Mouse (Mus musculus) spleen, postnatal 10 days (tissue): Measurements from ENCODE around the gene Upf1.

Source experiments
- DNase-seq, 2 experiments: peaks; one replicate each; pipeline ENCODE4 v3.0.0; 2021 to 2022; ENCODE audit warnings: low spot score in 2 of 2

Gene Upf1

DNA sequence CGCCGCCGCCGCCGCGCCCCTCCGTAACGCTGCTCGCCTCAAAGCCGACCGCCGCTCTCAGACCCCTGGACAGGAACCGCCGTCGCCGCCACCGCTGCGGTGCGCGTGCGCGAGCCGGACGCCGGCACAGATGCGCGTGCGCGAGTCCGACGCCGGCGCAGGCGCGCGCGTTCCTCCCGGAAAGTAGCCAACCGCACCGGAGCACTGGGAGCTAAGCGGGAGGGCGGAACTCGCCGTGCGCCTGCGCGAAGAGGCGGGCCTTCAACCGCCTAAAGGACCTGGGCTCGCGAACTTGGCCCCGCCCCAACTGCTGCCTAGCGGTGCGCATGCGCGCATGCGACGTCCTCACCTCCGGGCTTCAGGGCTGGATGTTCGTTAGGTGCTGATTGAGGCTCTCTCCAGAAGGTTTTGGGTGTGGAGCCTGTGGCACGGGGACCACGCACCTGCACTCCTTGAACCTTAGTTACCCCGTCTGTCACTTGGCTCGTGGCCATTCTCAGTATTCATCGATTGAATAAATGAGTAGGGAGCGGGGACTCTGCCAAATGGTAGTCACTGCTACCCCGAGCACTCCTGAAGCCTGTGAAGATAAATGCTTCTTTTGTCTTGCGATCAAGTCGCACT, at the start of gene Upf1:
Gene Upf1, minus strand, starts transcription at position 85 of the 624 bp plus-strand sequence.
- peak; percentile 99 to 100 for DNase-seq

DNA sequence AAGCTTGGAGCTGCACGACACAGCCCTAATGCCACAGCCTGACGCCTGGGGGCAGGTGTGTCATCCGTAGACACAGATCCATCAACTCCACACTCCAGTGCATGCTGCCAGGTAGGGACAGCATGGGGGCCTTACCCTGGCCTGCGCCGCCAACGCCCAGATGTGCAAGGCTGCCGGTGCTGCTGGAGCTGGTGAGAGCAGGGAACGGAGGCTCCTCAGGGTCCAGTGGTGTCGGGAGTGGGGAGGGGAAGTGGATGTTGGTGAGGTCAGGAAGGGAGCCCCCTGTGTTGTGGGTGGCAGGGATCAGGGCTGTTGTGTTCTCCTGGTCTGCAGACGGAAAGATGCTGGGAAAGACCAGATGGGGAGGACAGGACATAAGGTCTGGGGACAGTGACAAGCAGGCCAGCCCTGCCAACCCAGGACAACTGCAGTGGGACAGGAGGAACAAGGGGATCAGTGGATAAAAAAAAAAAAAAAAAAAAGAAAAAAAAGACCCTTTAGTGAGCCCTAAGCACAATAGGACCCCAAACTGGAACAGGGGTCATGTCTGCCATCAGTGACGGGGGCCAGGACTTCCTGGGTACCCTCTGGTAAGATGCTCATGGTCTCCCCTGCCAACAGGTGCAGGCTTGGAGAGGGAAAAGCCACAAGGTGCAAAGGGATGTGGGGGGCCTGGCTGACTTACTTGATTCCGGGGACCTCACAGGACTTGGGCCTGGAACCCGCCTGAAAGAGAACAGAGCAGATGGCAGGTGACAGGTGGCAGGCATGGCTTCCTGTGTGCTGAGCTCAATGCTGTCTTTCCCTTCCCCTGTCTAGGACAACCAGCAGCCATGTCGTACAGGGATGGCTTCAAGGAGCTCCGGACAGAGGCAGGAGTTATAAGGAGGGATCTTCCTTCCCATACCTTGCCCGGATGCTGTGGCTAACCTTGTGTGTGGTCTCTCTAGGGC, 44.8 kb upstream of the Upf1 start:
- no peak for DNase-seq

- DNase-seq: no peak
Measured at GRCm38 (mm10) chr8:70396184-70396583, 43.1 kb upstream of the Upf1 start.

DNA sequence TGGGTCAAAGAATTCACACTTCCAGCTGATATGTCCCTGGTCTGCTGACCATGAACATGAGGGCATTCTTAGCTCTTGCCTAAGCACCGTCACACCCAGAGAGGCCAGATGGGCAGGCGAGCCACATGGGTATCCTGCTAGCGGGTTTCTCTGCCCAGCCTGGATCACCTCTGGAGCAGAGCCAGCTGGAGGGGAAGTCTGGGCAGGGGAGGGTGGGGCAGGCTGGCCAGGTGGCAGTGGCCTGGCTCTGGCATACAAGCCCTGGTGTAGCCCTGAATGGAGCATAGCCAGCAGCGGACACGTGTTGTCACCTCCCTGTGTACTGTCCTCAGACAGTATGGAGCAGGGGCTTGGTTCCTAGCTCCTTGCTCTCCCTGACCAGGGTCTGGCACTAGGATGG, 42.6 kb upstream of the Upf1 start:
- DNase-seq: no peak

DNA sequence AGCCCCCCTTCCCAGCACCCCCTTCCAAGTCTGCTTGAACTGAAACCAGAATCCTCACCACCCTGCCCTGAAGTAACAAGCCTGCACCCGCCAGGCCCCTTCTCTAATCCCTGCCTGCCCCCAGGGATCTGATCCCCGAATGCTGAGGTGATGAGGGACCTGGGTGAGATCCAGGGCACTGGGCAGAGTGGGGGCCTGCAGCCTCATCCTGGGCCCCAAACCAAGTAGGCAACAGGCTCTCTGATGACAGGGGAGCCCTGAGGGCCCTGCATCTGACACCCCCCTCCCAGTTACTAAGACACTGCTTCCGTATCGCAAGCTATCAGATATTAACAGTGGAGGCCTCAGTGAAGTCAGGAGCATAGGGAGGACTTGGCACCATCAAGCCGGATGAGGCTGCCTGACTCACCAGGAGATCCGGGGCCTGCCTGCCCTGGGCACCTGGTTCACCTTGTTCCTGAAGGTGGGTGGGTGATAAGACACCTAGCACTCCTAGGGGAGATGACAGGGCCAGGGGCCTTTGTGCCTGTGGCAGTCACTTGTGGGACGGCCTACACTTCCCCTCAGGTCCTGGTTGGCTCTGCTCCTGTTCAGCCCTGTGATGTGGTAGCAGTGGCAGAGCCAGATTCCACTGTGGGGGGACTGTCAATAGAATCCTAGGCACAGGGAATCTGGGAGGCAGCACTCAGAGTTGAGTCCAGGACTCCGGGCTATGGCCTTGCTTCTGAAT, 41.4 kb upstream of the Upf1 start:
- DNase-seq: no peak

DNA sequence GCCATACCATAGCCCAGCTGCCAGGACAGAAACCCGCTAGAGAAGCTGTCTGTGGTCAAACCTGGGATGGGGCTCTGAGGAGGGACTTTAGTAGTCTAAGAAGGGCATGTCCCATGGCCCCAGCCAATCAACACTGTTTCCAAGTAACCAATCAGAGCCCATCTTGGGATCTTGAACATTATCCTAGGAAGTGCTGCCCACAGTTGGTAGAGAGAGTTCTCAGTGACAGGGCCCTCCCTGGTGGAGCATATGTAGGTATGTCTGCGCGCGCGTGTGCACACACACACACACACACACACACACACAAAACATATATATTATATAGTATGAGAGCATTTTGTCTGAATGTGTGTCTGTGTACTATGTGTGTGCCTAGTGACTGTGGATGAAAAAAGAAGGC, 40.0 kb upstream of the Upf1 start:
- no peak for DNase-seq

DNA sequence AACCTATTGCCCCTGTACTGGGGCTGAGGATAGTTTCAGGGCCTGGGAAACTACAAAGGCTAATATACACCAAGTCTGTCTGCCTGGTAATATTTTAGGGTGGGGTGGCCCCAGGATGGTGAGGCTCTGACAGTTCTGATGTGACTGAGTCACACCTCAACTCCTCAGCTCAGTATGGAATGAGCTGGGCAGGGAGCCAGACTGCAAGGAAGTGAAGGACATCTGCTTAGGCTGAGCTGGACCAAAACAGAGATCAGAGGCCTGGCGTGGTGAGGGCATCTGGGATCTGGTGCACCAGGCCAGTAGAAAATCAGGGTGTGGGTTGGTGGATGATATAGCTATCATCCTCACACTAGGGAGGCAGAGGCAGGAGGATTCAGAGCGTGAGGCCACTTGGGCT, 36.6 kb upstream of the Upf1 start:
- no peak for DNase-seq

DNA sequence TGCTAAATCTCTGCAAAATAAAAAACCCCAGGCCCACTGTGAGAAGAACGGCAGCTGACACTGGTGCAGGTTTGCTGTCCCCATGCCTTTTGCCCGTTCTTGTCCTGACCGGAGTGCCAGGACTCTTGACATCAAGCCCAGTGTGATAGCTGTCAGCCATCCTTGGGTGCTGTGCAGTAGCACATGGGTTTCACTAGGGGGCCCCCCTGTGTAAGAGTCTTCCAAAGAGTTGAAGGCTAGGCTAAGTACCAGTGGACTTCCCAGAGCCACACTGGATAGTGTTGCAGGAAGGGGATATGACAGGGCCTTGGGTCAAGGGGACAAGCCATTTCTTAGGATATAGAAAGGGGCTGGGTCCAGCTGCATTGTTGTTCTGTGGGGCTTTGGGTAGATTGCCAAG, 30.2 kb upstream of the Upf1 start:
- peak; percentile 53 to 74 for DNase-seq

- no peak for DNase-seq
Measured at GRCm38 (mm10) chr8:70380069-70380468, 27.0 kb upstream of the Upf1 start.

DNA sequence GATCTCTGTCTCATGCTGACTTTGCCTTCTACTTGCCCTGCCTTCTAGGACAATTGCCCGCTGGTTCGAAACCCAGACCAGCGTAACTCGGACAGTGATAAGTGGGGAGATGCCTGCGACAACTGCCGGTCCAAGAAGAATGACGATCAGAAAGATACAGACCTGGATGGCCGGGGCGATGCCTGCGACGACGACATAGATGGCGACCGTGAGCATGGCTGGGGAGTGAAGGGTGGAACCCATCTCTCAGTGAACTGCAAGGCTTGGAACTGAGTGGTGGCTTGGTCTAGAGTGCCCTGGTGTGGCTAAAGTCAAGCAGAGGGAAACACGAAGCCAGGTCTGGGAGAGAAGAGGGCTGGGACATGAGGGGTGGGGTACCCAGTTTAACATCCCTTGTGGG, 24.0 kb upstream of the Upf1 start:
- DNase-seq: no peak

- peak in 1 of 2 experiments; percentile 40 for DNase-seq
Measured at GRCm38 (mm10) chr8:70376275-70376741, 23.2 kb upstream of the Upf1 start.

DNA sequence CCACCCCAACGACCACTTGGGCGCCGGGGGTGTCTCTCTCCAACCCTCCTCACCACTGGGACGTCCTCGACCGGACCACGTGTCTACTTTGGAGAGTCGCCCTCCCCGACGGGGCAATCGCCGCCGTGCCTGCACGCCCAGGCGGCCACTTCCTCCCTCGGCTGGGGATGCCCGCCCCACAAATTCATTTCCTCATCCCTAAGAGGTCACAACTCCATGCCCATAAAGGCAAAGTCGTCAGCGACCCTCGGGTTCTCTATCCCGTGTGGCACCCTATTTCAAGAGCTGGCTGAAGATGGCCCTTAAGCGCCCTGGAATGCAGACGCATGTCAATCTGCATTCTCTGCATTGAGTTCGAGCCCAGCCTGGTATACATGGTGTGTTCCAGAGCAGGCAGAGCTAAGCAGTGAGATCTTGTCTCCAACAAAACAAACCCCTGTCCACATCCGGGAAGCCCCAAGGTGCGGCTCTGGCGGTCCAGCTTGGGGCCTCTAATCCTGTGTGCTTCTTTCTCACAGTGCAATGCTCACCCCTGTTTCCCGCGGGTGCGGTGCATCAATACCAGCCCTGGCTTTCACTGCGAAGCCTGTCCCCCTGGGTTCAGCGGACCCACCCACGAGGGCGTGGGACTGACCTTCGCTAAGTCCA, 22.3 kb upstream of the Upf1 start:
- peak in 1 of 2 experiments; percentile 42 for DNase-seq

DNA sequence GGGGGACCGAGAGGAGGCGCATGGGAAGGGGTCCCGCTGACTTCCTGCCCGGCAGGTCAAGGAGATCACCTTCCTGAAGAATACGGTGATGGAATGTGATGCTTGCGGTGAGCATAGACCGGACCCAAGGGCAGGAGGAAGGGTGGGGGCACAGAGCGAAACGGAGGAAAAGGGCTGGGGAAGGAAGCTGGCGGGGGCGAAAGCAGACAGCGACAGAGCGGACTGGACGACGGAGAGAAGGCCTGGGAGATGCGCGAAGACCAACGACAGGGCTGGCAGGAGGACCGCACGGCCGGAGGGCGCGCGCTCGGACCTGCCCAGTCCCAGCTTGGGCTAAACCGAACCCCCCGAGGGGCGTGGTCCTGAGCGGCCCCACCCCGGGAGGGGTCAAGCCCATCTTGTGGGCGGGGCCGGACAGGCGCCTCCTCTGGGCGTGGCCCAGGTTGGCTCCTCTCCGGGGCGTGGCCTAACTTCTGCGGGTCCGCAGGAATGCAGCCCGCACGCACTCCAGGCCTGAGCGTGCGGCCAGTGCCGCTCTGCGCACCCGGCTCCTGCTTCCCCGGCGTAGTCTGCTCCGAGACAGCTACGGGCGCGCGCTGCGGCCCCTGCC, 21.3 kb upstream of the Upf1 start:
- DNase-seq: peak; percentile 60 to 81

- DNase-seq: no peak
Measured at GRCm38 (mm10) chr8:70373397-70374317, 20.6 kb upstream of the Upf1 start, which contains the start of gene Comp. Gene Comp (plus strand): TSS chr8:70373558.

DNA sequence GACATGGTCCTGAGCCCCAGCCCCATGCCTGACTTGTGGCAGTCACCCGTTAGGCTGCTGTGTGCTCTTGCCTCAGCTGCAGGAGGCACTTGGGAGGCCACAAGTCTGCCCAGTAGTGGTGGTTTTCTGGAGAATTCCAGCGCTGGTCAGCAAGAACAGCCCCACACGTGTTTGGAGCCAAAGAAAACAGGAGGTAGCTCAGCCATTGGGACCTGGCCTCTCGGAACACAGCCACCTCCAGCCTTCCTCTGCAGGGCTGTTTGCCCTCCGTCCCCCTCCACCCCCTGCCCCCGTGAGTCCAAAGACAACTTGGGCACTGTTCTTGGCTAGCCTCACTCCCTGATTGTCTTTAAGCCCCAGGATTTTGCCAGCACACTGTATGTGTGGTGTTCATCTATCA, 18.9 kb upstream of the Upf1 start:
- DNase-seq: no peak

GRCm38 (mm10) chr8:70370476-70370875, 17.4 kb upstream of the Upf1 start:
- DNase-seq: no peak

DNA sequence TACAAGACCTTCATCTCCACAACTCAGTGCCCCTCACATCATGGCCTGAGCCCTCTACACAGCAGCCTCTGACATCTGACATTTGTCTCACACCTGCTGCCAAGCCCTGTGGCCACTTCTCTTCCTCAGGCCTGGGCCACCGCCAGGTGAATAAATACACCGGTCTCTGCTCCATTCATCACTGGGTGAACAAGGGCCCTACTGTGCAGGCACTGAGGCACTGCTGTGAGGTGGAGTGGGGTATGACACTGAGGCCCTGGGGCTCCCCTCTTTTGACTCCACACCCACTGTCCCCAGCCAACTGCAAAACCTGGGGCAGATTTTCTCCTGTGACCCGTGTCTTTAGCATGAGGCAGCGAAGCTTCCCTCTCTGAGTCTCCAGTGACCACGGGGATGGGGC, 13.5 kb upstream of the Upf1 start:
- DNase-seq: no peak

DNA sequence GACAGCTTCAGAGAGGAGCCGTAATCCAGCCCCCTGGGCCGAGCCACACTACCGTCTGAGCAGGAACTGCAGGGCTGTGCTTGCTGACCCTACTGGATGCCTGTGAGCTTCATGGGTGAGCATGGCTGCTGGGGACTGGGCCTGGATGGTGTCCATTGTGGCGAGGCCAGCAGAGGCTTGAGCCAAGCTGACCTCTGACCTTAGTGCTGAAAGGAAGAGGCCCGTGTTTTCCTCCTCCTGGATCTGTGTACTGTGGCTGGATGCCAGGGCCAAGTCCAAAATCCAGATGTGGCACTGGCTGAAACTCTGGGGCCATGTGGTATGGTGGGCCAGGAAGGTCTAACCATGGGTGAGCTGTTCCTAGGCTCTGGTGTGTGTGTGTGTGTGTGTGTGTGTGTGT, 11.0 kb upstream of the Upf1 start:
- no peak for DNase-seq

- DNase-seq: no peak
Measured at GRCm38 (mm10) chr8:70361484-70362032, 8.5 kb upstream of the Upf1 start.

GRCm38 (mm10) chr8:70360769-70361168, 7.7 kb upstream of the Upf1 start:
- peak in 1 of 2 experiments; percentile 55 for DNase-seq
